Mouse (Mus musculus) kidney, embryonic 15.5 days (tissue): ENCODE data around the gene Cwc22. TPM values are rescaled to one million over a fixed set of nuclear protein-coding genes. Genes with fewer than 3 reads are reported as not detected.

Source experiments
- ATAC-seq: fragments of 200-750 bp; cut with Nextera tagmentation; replicated peaks from 2 replicates; pipeline ENCODE4 v1.8.0; 2017; ENCODE audit warnings: moderate TSS enrichment; ENCODE audit not compliant: low FRiP score
- H3K27ac ChIP-seq: fragments of 300-500 bp; sonication (generic); 2 replicates; pipeline ENCODE4 v1.5.1; 2015; ENCODE audit warnings: mild to moderate bottlenecking, inconsistent platforms
- H3K27me3 ChIP-seq: fragments of 300-500 bp; sonication (generic); 2 replicates; pipeline ENCODE4 v1.6.1; 2015; ENCODE audit warnings: inconsistent platforms
- H3K36me3 ChIP-seq: fragments of 300-500 bp; sonication (generic); 2 replicates; pipeline ENCODE4 v1.6.1; 2015; ENCODE audit warnings: inconsistent platforms
- H3K4me1 ChIP-seq: fragments of 300-500 bp; sonication (generic); 2 replicates; pipeline ENCODE4 v1.6.1; 2015; ENCODE audit warnings: inconsistent platforms
- H3K4me2 ChIP-seq: fragments of 300-500 bp; sonication (generic); 2 replicates; pipeline ENCODE4 v1.6.1; 2015; ENCODE audit warnings: moderate library complexity, mild to moderate bottlenecking, inconsistent platforms
- H3K4me3 ChIP-seq: fragments of 300-500 bp; sonication (generic); replicated peaks from 2 replicates; pipeline ENCODE4 v1.5.1; 2015; ENCODE audit warnings: mild to moderate bottlenecking, inconsistent platforms
- H3K9ac ChIP-seq: fragments of 300-500 bp; sonication (generic); 2 replicates; pipeline ENCODE4 v1.6.1; 2015; ENCODE audit warnings: mild to moderate bottlenecking, inconsistent platforms
- H3K9me3 ChIP-seq: fragments of 300-500 bp; sonication (generic); replicated peaks from 2 replicates; pipeline ENCODE4 v1.6.1; 2016; ENCODE audit warnings: inconsistent platforms
- WGBS: fragments of 180-500 bp; shearing (Covaris S2); methylation state at CpG from one replicate; pipeline ENCODE4 v1.1.7; 2015; ENCODE audit warnings: mixed read lengths; 5-methylcytosine and 5-hydroxymethylcytosine counted together
- polyA plus RNA-seq: library from polyadenylated mRNA; unstranded; fragments of >200 nt; fragmentation: Nextera tagmentation; extraction: Ambion mirVana; gene quantifications from 2 replicates; pipeline ENCODE4 v1.2.1, GENCODE M21; 2015

Gene Cwc22
- polyA plus RNA-seq, 1 experiment from 2014 or later: 34.8 TPM

DNA sequence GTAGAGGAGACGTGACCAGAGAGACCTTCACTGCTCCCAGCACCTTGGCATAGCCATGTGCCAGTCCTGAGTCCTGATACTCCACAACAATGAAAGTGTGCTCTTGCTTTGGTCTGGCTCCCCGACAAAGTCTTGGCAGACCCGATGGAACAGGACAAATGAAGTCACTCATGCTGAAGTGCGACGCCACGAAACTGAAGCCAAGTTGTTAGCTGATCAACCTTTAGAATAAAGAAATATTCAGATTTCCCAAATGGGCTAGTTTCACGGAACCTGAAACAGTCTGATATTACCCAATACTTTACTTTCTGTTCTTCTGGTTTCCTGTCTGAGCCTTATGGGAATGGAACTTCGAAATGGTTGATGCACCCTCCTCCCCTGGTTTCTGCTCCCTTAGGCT is 32.9 kb upstream of the Cwc22 start:
- WGBS: 88% methylated on average over 8 of the region's 8 CpGs
- no peak for ATAC-seq
- H3K27me3 ChIP-seq: no peaks in the 10 kb centered on the region
- no peaks in the 10 kb centered on the region for H3K4me1 ChIP-seq
- H3K4me2 ChIP-seq: no peak overlapping the region
- no peak overlapping the region for H3K27ac ChIP-seq
- H3K9me3 ChIP-seq: no peaks in the 10 kb centered on the region
- no peak overlapping the region for H3K4me3 ChIP-seq
- H3K9ac ChIP-seq: no peak overlapping the region
- H3K36me3 ChIP-seq: no peaks in the 10 kb centered on the region

- 92% methylated on average over 3 of the region's 3 CpGs for WGBS
- no peak overlapping the region for H3K27ac ChIP-seq
- no peak overlapping the region for H3K4me2 ChIP-seq
- no peak overlapping the region for H3K9ac ChIP-seq
- H3K4me1 ChIP-seq: no peaks in the 10 kb centered on the region
- no peak for ATAC-seq
- H3K36me3 ChIP-seq: no peaks in the 10 kb centered on the region
- H3K27me3 ChIP-seq: no peaks in the 10 kb centered on the region
- H3K4me3 ChIP-seq: no peak overlapping the region
- no peaks in the 10 kb centered on the region for H3K9me3 ChIP-seq
Observed at GRCm38 (mm10) chr2:77978256-77978655, 32.1 kb upstream of the Cwc22 start.

DNA sequence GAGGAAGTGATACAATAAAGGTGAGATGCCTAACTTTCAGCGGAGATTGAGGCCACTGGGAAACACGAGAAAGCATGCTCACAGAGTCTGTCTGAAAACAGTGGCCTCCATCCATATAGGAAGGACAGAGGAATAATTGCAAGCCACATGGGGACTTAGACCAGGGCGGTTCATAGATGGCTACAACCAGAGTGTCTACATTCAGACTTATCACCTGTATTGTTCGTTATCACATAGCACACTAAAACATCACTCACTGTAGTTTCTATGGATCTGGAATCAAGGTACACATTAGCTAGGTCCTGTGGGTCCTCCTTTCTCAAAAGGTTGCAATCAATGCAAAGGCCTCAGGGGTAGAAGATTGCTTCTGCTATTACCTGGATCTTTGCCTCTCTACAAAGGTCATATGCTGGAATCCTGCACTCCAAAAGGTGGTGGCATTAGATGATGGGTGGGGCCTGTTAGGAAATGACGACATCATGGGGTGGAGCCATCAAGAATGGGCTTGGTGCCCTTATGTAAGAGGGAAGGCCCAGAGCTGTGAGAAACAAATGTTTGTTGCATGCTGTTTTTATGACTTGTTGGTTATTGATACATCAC is 30.2 kb upstream of the Cwc22 start:
- H3K36me3 ChIP-seq: no peaks in the 10 kb centered on the region
- no peak for ATAC-seq
- no peaks in the 10 kb centered on the region for H3K27me3 ChIP-seq
- H3K4me2 ChIP-seq: no peak overlapping the region
- H3K4me3 ChIP-seq: no peak overlapping the region
- H3K4me1 ChIP-seq: no peaks in the 10 kb centered on the region
- WGBS: 82% methylated on average over 5 of the region's 5 CpGs
- no peak overlapping the region for H3K9ac ChIP-seq
- H3K27ac ChIP-seq: no peak overlapping the region
- no peaks in the 10 kb centered on the region for H3K9me3 ChIP-seq

DNA sequence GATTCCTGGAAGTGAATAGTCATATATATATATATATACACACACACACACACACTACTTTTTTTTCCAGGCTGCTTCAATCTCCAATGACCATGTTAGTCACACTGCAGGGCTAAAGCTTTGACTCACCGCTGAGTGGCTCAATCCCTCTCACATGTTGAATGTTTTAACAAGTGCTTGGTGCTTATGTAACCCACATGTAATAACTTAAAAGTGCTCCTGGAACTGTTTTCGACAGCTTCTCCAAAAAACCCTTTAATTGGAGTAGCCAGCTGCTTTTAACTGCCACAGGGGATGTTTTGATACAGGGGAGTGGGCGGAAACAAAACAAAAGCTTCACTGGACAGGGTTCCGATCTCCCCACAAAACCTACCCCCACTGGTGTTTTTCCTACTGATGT is 29.4 kb upstream of the Cwc22 start:
- no peaks in the 10 kb centered on the region for H3K36me3 ChIP-seq
- H3K4me2 ChIP-seq: no peak overlapping the region
- H3K4me3 ChIP-seq: no peak overlapping the region
- ATAC-seq: no peak
- WGBS: 37% methylated on average over 4 of the region's 4 CpGs
- no peak overlapping the region for H3K27ac ChIP-seq
- no peaks in the 10 kb centered on the region for H3K4me1 ChIP-seq
- H3K9me3 ChIP-seq: no peaks in the 10 kb centered on the region
- no peak overlapping the region for H3K9ac ChIP-seq
- no peaks in the 10 kb centered on the region for H3K27me3 ChIP-seq

GRCm38 (mm10) chr2:77974986-77975385 is 28.8 kb upstream of the Cwc22 start:
- H3K27ac ChIP-seq: no peak overlapping the region
- H3K4me1 ChIP-seq: no peaks in the 10 kb centered on the region
- H3K36me3 ChIP-seq: no peaks in the 10 kb centered on the region
- no peaks in the 10 kb centered on the region for H3K27me3 ChIP-seq
- H3K4me3 ChIP-seq: no peak overlapping the region
- H3K4me2 ChIP-seq: no peak overlapping the region
- WGBS: 67% methylated on average over 1 of the region's 1 CpGs
- no peak overlapping the region for H3K9ac ChIP-seq
- no peak for ATAC-seq
- no peaks in the 10 kb centered on the region for H3K9me3 ChIP-seq

DNA sequence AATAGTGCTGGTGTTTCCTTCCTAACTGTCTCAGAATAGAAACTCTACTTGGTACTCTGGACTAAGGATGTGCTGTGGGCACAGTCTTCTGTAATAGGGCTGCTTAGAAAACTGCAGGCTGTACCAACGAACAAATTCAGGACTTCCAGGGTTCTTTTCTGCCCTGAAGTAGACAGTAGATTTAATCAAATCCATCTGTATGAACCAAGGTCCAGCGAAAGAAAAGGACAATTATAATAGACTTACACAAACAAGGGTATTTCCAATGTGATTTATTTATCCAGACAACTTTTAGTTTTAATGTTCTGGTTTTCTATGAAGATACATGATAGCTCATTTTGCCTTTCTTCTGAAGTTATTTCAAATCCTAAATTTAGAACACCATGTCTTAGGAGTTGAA is 28.2 kb upstream of the Cwc22 start:
- Histone ChIP-seq H3K4me3 (no peak overlapping the region), H3K9ac (no peak overlapping the region), H3K4me2 (no peak overlapping the region), H3K27ac (no peak overlapping the region), H3K9me3 (no peaks in the 10 kb centered on the region), H3K4me1 (no peaks in the 10 kb centered on the region), H3K36me3 (no peaks in the 10 kb centered on the region), H3K27me3 (no peaks in the 10 kb centered on the region)
- no peak for ATAC-seq
- WGBS: 64% methylated on average over 2 of the region's 2 CpGs

GRCm38 (mm10) chr2:77973296-77973695 is 27.1 kb upstream of the Cwc22 start:
- Histone ChIP-seq H3K4me3 (no peak overlapping the region), H3K9me3 (no peaks in the 10 kb centered on the region), H3K4me1 (no peaks in the 10 kb centered on the region), H3K9ac (no peak overlapping the region), H3K4me2 (no peak overlapping the region), H3K36me3 (no peaks in the 10 kb centered on the region), H3K27me3 (no peaks in the 10 kb centered on the region), H3K27ac (no peak overlapping the region)
- 90% methylated on average over 2 of the region's 2 CpGs for WGBS
- ATAC-seq: no peak

GRCm38 (mm10) chr2:77972541-77972940 is 26.4 kb upstream of the Cwc22 start:
- Histone ChIP-seq H3K27me3 (no peaks in the 10 kb centered on the region), H3K36me3 (no peaks in the 10 kb centered on the region), H3K4me2 (no peak overlapping the region), H3K27ac (no peak overlapping the region), H3K9ac (no peak overlapping the region), H3K4me1 (no peaks in the 10 kb centered on the region), H3K9me3 (no peaks in the 10 kb centered on the region), H3K4me3 (no peak overlapping the region)
- ATAC-seq: no peak
- 91% methylated on average over 2 of the region's 2 CpGs for WGBS

DNA sequence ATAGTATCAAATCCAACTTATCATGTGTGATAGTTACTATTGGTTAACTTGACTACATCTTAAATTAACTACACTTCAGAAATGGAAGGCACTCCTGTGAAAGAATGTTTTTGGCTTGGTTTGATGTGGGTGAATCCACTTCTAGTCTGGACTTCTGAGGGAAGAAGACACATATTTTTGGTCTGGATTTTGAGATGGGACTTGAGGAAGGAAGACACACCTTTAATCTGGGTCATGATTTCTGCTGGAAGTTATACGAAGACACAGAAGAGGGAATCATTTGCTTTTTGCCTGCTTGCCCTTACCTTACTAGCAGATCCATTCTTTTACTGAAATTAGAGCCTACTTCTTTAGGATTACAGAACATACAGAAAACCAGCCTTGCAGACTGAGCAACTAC is 25.7 kb upstream of the Cwc22 start:
- Histone ChIP-seq H3K27me3 (no peaks in the 10 kb centered on the region), H3K4me3 (no peak overlapping the region), H3K27ac (no peak overlapping the region), H3K4me2 (no peak overlapping the region), H3K4me1 (no peaks in the 10 kb centered on the region), H3K9ac (no peak overlapping the region), H3K36me3 (no peaks in the 10 kb centered on the region), H3K9me3 (no peaks in the 10 kb centered on the region)
- 97% methylated on average over 1 of the region's 1 CpGs for WGBS
- ATAC-seq: no peak

DNA sequence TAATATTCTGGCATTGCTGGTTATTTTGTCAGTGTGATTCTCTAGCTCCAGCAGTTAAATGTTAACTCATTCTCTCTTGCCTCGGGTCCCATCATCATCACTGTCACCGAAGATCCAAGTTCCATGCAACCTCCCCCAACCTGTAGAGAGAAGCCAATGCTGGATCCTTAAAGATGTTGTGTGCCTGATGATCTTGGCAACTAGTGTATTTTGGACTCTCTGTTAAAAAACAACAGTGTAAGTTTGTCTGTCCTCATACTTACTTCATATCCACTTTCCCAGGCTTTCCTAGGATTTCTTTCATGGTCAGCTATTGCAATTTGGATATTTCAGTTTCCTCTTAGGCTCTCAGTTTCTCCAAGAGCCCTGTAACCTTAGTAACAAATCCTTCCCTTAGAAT is 25.2 kb upstream of the Cwc22 start:
- Histone ChIP-seq H3K27me3 (no peaks in the 10 kb centered on the region), H3K4me1 (no peaks in the 10 kb centered on the region), H3K4me2 (no peak overlapping the region), H3K4me3 (no peak overlapping the region), H3K27ac (no peak overlapping the region), H3K9me3 (no peaks in the 10 kb centered on the region), H3K36me3 (no peaks in the 10 kb centered on the region), H3K9ac (no peak overlapping the region)
- ATAC-seq: no peak
- 86% methylated on average over 2 of the region's 2 CpGs for WGBS

- 92% methylated on average over 3 of the region's 3 CpGs for WGBS
- H3K4me3 ChIP-seq: no peak overlapping the region
- H3K27me3 ChIP-seq: no peaks in the 10 kb centered on the region
- no peaks in the 10 kb centered on the region for H3K9me3 ChIP-seq
- no peaks in the 10 kb centered on the region for H3K36me3 ChIP-seq
- no peaks in the 10 kb centered on the region for H3K4me1 ChIP-seq
- H3K27ac ChIP-seq: no peak overlapping the region
- no peak for ATAC-seq
- no peak overlapping the region for H3K4me2 ChIP-seq
- no peak overlapping the region for H3K9ac ChIP-seq
Observed at GRCm38 (mm10) chr2:77970556-77970955, 24.4 kb upstream of the Cwc22 start.

DNA sequence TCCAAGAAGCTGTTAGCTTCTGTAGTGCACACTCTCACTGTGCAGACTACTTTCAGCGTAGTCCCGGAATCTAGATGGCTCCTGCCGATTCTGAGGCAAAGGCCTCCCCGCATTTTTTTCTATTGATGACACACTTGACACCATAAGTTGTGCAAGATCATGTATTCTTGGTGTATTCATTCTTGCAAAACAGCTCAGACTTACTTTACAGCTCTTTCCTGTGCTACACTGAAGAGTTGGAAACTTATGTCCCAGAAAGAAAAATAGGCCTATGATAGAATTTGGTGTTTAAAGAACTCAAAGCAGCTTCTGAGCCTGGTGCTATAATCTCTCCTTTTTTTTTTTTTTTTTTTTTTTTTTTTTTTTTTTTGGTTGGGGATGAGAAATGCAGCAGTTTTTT is 23.8 kb upstream of the Cwc22 start:
- WGBS: 96% methylated on average over 4 of the region's 4 CpGs
- no peak for ATAC-seq
- H3K27ac ChIP-seq: no peak overlapping the region

GRCm38 (mm10) chr2:77962450-77963193 is 16.4 kb upstream of the Cwc22 start:
- no peaks in the 10 kb centered on the region for H3K27me3 ChIP-seq
- no peaks in the 10 kb centered on the region for H3K4me1 ChIP-seq
- H3K27ac ChIP-seq: no peak overlapping the region
- no peak overlapping the region for H3K4me3 ChIP-seq
- WGBS: 95% methylated on average over 3 of the region's 3 CpGs
- no peaks in the 10 kb centered on the region for H3K36me3 ChIP-seq
- no peaks in the 10 kb centered on the region for H3K9me3 ChIP-seq
- H3K4me2 ChIP-seq: no peak overlapping the region
- no peak for ATAC-seq
- H3K9ac ChIP-seq: no peak overlapping the region

More for the DNA sequence above, 23.8 kb upstream of the Cwc22 start:
- Histone ChIP-seq H3K9ac (no peak overlapping the region), H3K27me3 (no peaks in the 10 kb centered on the region), H3K36me3 (no peaks in the 10 kb centered on the region), H3K4me2 (no peak overlapping the region), H3K9me3 (no peaks in the 10 kb centered on the region), H3K4me3 (no peak overlapping the region), H3K4me1 (no peaks in the 10 kb centered on the region)
